Mouse (Mus musculus): ENCODE data around the gene A430078G23Rik.

Gene A430078G23Rik

DNA sequence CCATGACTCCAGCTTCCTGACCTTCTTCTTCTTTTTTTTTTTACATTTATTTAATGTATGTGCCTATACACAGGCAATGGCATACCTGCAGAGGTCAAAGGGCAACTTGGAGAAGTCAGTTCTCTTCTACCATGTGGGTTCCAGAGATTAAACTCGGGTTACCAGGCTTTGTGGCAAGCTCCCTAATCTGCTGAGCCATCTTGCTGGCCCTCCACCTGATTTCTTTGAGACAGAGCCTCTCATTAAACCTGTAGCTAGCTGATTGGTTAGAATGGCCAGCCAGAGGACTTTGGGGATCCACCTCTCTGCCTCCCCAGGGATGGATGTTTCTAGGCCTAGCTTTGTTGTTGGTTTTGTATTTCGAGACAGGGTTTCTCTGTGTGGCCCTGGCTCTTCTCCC lies 57.9 kb downstream of the A430078G23Rik start:
- in situ Hi-C loops (cut with MboI, MseI) = no loop called here

DNA sequence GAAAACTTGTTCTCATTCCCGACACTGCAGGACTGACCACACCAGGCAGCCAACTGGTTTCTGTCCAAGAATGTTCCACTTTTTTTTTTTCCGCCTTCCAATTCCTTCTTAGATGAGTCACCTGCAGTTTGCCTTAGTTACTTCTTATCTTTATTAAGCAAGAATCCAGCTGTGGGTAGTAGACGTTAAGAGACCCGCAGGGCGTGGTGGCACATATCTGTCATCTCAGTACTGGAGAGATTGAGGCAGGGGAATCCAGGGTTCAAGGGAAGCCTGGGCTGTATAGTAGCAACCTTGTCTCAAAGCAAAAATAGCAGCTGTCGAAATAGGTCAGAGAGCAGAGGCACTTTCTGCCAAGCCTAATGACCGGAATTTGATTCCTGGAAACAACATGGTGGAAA lies 58.7 kb downstream of the A430078G23Rik start:
- in situ Hi-C loops (cut with MboI, MseI) = no loop called here

DNA sequence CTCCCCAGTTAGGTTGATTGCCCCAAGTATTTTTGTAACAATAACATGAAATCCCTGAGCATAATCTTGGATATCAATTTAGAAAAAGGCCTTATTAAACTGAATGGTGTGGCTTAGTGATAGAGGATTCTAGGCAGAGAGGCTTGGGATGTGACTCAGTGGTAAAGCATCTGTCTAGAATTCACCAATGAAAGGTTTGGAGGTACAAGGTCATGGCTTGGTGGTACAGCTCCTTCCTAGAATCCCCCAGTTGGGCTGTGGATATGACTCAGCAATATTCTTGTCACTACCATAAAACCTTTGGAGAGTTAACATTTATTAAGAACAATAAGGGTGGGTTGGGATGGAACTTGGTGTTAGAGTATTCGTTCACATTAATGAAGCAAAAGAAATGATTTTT lies 59.6 kb downstream of the A430078G23Rik start:
- in situ Hi-C loops (cut with MboI, MseI) = no loop called here

DNA sequence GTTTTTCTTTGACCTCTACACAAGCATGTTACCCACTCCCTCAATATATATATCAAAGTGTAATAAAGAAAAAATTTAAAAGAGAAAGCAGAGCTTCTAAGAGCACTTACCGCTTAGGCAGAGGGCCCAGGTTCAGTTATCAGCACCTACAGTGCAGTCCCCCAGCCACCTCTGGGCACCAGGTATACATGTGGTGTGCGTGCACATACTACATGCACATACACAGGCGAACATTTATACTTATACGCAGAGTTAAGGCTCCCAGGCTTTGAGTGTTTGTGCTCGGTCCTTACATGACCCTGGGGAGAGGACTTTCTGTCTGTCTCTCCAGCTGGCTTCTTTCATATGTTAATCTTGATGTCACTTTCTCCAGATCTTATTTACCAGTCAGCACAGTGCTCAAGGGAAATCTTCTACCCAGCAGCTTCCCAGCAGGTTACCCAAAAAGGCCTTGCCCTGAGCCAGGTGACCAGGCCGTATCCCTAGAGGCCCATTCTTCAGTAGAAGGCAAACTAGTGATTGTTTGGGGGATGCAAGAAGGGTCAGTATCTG lies 61.5 kb downstream of the A430078G23Rik start:
- in situ Hi-C loops (cut with MboI, MseI) = no loop called here

DNA sequence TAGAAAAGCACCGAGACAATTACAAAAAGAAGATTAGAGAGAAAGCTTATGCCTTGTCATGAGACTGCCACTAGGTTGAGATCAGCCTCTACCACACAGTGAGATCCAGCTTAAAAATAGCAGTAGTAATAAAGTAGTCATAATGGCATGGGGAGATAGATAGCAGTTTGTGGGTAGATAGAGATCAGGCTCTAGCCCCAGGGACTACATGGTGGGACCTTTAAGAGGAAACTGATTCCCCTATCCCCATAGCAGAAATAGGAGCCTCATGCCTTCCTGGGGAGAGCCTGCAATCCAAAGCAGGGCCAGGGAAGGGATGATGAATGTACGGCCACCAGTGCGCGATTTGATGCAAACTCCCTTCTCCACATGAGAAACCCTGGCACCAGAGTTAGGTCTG lies 62.0 kb downstream of the A430078G23Rik start:
- in situ Hi-C loops (cut with MboI, MseI) = no loop called here

DNA sequence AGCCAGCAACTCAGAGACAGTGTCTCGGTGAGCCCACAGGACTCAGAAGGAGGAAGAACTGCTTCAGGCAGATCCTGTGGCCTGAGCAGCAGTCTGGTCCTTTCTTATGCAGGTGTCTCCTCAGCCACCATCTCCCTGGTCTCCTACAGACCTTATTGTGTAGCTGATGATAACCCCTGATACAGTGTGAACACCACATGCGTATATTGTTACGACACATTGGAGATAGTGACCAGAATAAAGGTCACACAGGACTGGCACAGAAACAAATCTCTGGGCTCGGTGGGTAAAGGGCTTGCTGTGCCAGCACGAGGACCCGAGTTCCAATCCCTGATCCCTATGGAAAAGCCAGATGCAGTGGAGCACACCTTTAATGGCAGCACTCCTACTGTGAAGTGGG lies 62.4 kb downstream of the A430078G23Rik start:
- in situ Hi-C loops (cut with MboI, MseI) = no loop called here

DNA sequence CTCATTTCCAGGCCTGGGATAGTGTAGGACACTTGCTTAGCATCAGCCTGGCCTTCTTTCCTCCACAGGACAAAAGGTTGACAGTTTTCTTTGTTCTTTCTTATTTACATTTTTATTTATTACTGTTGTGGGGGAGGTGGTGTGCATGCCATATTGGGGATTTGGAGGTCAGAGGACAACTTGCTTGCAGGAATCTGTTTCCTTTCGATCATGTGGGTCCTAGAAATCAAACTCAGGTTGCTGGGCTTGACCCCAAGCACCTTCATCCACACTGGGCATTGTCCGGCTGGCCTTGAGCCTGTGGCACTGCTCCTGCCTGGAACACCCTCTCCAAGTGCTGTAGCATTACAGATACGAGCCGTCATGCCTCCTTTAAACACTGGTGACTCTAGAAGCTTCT lies 63.6 kb downstream of the A430078G23Rik start:
- in situ Hi-C loops (cut with MboI, MseI) = no loop called here

DNA sequence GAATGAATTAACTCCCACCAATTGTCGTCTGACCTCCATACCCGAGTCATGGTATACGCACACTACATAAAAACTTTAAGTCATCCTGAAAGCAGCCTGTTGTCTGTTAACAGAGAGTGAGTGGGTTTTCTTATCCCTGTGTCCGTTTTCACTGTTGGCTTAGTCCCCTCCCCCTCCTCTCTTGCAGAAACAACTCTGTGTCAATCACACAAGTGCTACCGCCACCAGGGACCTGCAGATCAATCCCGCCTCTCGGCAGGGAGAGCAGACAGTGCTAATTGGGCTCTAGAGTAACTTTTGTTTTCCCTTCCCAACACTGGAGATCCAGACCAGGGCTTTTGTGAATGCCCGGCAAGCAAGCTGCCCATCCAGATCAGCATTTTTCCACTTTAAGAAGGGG lies 64.2 kb downstream of the A430078G23Rik start:
- in situ Hi-C loops (cut with MboI, MseI) = no loop called here

DNA sequence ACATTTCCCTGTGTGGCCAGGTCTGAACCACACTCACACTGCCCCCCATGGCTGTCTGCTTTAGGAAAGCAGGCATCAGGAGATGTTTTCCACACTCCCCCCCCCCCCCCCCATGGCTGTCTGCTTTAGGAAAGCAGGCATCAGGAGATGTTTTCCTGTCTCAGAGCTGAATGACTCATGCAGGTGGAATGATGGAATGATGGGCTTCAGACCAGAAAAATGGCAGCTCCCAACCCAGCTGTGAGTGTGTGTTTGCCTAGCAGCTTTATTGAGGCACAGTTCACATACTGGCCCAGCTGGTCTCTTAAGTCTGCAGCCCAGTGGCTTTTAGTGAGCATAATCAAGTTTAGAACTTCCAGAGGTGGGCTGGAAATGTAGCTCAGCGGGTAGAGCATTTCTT lies 64.9 kb downstream of the A430078G23Rik start:
- in situ Hi-C loops (cut with MboI, MseI) = no loop called here

DNA sequence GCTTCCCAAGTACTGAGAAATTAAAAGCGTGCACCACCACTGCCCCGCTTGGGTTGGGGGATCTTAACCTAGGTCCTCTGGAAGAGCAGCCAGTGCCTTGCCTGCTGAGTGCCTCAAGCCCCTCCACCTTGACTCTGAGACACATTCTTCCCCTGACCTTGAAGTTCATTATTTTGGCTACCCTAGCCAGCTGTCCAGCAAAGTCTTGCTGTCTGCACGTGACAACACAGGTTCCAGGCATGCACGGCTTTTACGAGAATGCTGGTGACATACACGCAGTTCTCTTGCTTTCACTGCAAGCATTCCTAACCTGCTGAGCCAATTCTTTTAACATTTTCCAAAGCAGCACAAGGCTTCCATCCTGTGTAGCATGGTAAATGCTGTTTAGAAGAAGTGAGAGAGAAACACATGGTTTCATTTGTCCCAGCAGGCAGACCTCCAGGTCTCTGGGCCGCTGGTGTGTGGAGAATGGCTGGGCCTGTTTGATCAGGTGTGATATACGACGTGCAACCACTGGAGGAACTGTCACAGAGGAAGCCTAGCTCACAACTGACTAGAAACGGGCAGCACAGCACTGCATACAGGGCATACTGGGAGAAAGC lies 67.0 kb downstream of the A430078G23Rik start:
- in situ Hi-C loops (cut with MboI, MseI) = no loop called here

DNA sequence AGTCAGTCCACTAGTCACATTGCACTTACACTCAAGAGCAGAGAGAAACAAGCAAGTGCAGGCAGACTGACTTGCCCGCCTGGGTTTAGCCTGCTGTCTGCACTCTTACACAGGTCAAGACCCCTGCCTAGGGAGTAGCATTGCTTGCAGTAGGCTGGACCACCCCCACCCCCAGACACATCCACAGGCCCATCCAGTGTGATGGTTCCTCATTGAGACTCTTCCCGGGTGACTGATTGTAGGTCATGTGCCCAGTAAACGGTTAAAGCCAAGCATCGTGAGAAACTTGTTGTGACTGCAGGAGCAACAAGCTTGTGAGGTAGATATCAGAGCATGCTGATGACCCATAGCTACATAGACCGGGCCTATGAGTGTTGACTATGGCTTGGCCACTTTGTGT lies 68.3 kb downstream of the A430078G23Rik start:
- in situ Hi-C loops (cut with MboI, MseI) = no loop called here

DNA sequence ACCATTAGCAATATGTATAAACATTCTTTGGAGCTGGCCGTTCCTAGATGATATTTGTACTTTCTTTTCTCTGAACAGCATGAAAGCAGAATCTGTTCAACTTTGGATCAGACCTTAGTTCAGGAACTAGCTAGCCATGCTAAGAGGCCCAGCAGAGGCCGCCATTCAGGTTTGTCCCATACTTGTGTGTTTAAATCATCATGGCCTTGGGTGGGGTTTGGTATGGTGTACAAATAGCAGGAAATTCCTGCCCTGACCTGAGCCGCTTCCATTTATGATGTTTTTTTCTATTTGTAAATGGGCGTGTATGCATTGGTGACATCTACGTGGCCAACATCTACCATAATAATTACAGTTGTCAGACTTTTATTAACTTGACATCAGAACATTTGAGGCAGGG lies 72.0 kb downstream of the A430078G23Rik start:
- in situ Hi-C loops (cut with MboI, MseI) = no loop called here

DNA sequence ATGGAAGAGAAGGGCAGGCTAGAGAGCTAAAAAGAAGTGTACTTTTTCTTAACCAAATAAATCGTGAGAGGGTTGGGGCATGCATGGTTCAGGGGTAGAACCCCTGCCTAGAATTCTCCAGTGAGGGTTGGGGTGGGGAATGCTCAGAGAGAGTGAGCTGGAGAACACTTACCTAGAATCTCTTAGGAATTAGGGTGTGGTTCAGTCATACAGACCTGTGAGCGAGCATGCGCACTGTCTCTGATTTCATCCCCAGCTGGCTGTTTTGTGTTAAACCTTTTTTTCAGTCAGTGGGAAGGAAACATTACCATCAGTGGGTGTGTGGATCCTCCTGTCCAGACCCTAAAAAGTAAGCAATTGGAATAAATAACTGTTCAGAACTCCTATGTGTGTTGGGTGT lies 73.0 kb downstream of the A430078G23Rik start:
- in situ Hi-C loops (cut with MboI, MseI) = no loop called here

DNA sequence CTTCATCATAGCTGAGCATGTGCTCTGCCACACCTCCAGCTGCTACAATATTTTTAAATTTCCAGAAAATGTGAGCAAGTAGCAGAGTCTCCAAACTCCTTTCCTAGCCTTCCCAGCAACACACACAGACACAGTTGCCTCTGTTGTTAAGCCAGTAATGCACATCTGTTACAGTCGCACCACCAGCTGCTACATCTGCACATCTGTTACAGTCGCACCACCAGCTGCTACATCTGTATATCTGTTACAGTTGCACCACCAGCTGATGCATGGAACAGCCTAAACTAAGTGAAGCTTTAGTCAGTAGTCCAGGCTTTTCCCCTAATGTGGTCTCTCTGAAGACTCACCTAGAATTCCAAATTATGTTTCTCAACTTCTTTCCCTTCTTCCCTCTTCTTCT lies 75.2 kb downstream of the A430078G23Rik start:
- in situ Hi-C loops (cut with MboI, MseI) = no loop called here

DNA sequence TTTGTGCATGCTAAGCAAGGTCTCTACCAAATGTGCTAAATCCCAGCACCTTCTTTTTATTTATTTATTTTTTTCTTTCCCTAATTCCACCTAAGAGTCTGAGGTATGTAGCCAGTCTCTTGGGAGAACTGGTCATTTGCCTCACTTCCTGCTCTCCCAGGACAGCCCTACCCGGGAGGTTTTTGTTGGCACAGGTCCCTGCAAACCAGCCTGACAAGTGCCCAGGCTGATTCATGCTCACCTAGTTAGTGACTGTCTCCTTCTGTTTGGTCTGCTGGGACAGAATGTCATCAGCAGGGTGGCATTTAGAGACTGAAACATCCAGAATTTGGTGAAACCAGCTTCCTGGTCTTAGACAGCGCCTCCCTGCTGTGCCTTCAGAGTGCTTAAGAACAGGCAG lies 76.8 kb downstream of the A430078G23Rik start:
- in situ Hi-C loops (cut with MboI, MseI) = no loop called here

DNA sequence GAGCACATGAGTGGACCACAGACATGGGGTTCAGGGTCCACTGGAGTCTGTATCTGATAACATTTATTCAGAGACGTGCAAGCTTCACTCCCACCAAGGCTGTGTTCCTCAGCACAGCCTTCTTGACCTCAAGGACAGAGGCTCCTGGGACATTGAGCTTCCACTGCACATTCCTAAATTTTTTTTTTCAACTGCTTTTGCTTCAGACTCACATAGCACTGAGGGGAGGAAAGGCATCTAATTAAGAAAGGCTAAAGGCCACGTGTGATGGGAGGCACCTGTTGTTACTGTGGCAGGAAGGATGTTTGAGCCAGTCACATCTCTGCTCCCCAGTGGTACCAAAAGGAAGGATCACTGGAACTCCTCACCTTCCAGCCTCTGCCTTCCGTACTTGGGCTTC lies 77.9 kb downstream of the A430078G23Rik start:
- in situ Hi-C loops (cut with MboI, MseI) = no loop called here

DNA sequence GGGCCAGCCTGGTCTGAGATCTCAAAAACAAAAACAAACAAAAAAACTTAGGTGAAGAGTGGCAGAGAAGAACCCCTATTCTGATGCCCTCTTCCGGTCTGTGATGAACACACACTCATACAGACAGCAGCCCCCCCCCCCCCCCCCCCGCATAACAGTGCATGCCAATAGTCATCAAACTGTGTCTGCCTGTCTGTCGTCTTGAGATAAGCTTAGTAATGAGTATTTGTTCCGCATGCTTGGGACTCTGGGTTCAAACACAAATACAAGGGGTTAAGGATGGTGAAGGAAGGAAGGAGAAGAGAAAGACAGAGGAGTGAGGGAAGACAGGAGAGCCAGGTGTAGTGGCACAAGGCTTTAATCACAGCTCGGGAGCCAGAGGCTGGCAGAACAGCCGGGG lies 83.3 kb downstream of the A430078G23Rik start:
- in situ Hi-C loops (cut with MboI, MseI) = no loop called here

DNA sequence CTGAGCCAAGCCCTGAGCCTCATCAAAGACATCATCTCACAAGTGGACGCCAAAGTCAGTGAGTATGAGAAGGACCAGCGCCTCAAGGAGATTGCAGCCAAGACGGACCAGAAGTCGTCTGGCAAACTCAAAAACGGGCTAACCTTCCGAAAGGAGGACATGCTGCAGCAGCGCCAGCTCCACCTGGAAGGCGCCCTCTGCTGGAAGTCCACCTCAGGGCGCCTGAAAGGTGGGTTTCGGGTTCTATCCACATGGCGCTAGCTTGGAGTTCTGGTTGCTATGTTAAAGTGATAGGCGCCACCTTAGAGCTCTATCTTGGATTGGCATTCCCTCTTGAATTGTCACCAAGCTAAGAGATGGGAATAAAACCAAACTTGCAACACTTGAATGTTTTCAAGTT lies 86.3 kb downstream of the A430078G23Rik start:
- in situ Hi-C loops (cut with MboI, MseI) = no loop called here
